Mouse (Mus musculus) large intestine, adult 2 months (tissue): ENCODE data around the gene Cdk5. TPM values are rescaled to one million over a fixed set of nuclear protein-coding genes. Genes with fewer than 3 reads are reported as not detected.

Source experiments
- DNase-seq: peaks from one replicate; pipeline ENCODE4 v3.0.0-alpha.2; 2012; ENCODE audit warnings: low read depth, low spot score
- WGBS: fragments of 180-500 bp; shearing (Covaris S2); methylation state at CpG from one replicate; pipeline ENCODE4 v1.1.7; 2018; 5-methylcytosine and 5-hydroxymethylcytosine counted together
- polyA plus RNA-seq: library from polyadenylated mRNA; depleted of rRNA; stranded (reverse); fragments of >200 nt; gene quantifications from 2 replicates; pipeline ENCODE4 v1.2.3, GENCODE M21; 2012; rRNA removed

Cdk5 gene
- polyA plus RNA-seq, 1 experiment = 59.2 TPM

GRCm38 (mm10) chr5:24381988-24382387, 41.3 kb downstream of the Cdk5 start:
- 47% methylated on average over 2 of the region's 2 CpGs for WGBS
- DNase-seq = no peak

- 66% methylated on average over 6 of the region's 6 CpGs for WGBS
- no peak for DNase-seq
These were observed 41.8 kb downstream of the Cdk5 start for GRCm38 (mm10) chr5:24381486-24381885.

GRCm38 (mm10) chr5:24380499-24380898, 42.8 kb downstream of the Cdk5 start:
- WGBS = 79% methylated on average over 4 of the region's 4 CpGs
- no peak for DNase-seq

GRCm38 (mm10) chr5:24379501-24379900, 43.8 kb downstream of the Cdk5 start:
- 40% methylated on average over 4 of the region's 4 CpGs for WGBS
- no peak for DNase-seq

- no peak for DNase-seq
- 71% methylated on average over 2 of the region's 2 CpGs for WGBS
These were observed 44.6 kb downstream of the Cdk5 start for GRCm38 (mm10) chr5:24378700-24379099.

GRCm38 (mm10) chr5:24374666-24375328, 48.5 kb downstream of the Cdk5 start:
- WGBS = 51% methylated on average over 7 of the region's 7 CpGs
- no peak for DNase-seq

- DNase-seq = no peak
- 25% methylated on average over 6 of the region's 6 CpGs for whole genome bisulfite sequencing
These were observed 49.1 kb downstream of the Cdk5 start for GRCm38 (mm10) chr5:24374216-24374615.

GRCm38 (mm10) chr5:24373807-24374206, 49.5 kb downstream of the Cdk5 start:
- WGBS = 74% methylated on average over 5 of the region's 5 CpGs
- no peak for DNase-seq

- WGBS = 86% methylated on average over 9 of the region's 9 CpGs
- DNase-seq = no peak
These were observed 53.6 kb downstream of the Cdk5 start for GRCm38 (mm10) chr5:24369767-24370166.

Other genes starting within 250 kb of the Cdk5 start
- gene Kcnh2, start 71.9 kb downstream of the Cdk5 start, polyA plus RNA-seq = 16.6 and 17.6 TPM in 2 replicates
- 3.1 and 4.3 TPM in 2 replicates for gene Nos3, start 58.7 kb downstream of the Cdk5 start, polyA plus RNA-seq
- gene Atg9b, start 31.4 kb downstream of the Cdk5 start, polyA plus RNA-seq = 0.93 and 1.0 TPM in 2 replicates
- 57.7 and 79.6 TPM in 2 replicates for gene Abcb8, start 29.9 kb downstream of the Cdk5 start, polyA plus RNA-seq
- gene Asic3, start 10.1 kb downstream of the Cdk5 start, polyA plus RNA-seq = 0.38 and 1.1 TPM in 2 replicates
- gene Slc4a2, start 307 bp upstream of the Cdk5 start, polyA plus RNA-seq = 66.2 and 89.9 TPM in 2 replicates
- 185 and 240 TPM in 2 replicates for gene Fastk, start 21.8 kb upstream of the Cdk5 start, polyA plus RNA-seq
- gene Tmub1, start 24.3 kb upstream of the Cdk5 start, polyA plus RNA-seq = 65.4 and 70.3 TPM in 2 replicates
- 30.4 and 37.2 TPM in 2 replicates for gene Agap3, start 28.6 kb upstream of the Cdk5 start, polyA plus RNA-seq
- 0.02 TPM in 1 of 2 replicates, not detected in the other for gene Gbx1, start 103.7 kb upstream of the Cdk5 start, polyA plus RNA-seq
- gene Asb10, start 117.4 kb upstream of the Cdk5 start, polyA plus RNA-seq = 0.14 and 0.20 TPM in 2 replicates
- not detected in 2 replicates for gene 4931409K22Rik, start 133.3 kb upstream of the Cdk5 start, polyA plus RNA-seq
- gene Abcf2, start 153.9 kb upstream of the Cdk5 start, polyA plus RNA-seq = 33.9 and 36.5 TPM in 2 replicates
- 13.5 and 17.4 TPM in 2 replicates for gene Chpf2, start 163.2 kb upstream of the Cdk5 start, polyA plus RNA-seq
- gene Smarcd3, start 200.9 kb upstream of the Cdk5 start, polyA plus RNA-seq = 9.3 and 10.0 TPM in 2 replicates